Mouse (Mus musculus) CH12.LX (cell line): ENCODE results near the gene Stard5. TPM values are rescaled to one million over a fixed set of nuclear protein-coding genes. Genes with fewer than 3 reads are reported as not detected.

ENCODE experiments used
- DNase-seq: peaks from one replicate; pipeline ENCODE4 v3.0.0-alpha.2; 2013; ENCODE audit errors: extremely low read depth
- H3K27ac ChIP-seq: 2 replicates; pipeline ENCODE4 v1.5.1; 2012; ENCODE audit warnings: low read depth, mild to moderate bottlenecking, control low read depth, moderate library complexity; ENCODE audit not compliant: insufficient read depth
- H3K27me3 ChIP-seq: replicated peaks from 2 replicates; pipeline ENCODE3; 2012; ENCODE audit warnings: inconsistent platforms
- H3K36me3 ChIP-seq, 2 experiments: replicated peaks in 1 of 2; 2 replicates each; pipeline versions ENCODE3 to v1.6.1; 2012; ENCODE audit warnings: inconsistent platforms in 1 of 2, low read length in 1 of 2, mild to moderate bottlenecking in 1 of 2, mixed read lengths in 1 of 2, moderate library complexity in 1 of 2; ENCODE audit not compliant: control insufficient read depth in 1 of 2, insufficient read depth in 1 of 2
- H3K4me1 ChIP-seq, 2 experiments: 2 replicates each; pipeline ENCODE4 v1.6.1; 2012; ENCODE audit warnings: inconsistent platforms in 1 of 2, moderate library complexity in 1 of 2; ENCODE audit not compliant: insufficient read depth in 2 of 2, control insufficient read depth in 1 of 2
- H3K4me2 ChIP-seq: 2 replicates; pipeline ENCODE4 v1.6.1; 2012; ENCODE audit warnings: low read depth, mild to moderate bottlenecking, control low read depth; ENCODE audit not compliant: poor library complexity, insufficient read depth, severe bottlenecking
- H3K4me3 ChIP-seq, 3 experiments: fragments of 150-350 bp in 1 of 3; sonication (generic) in 1 of 3; replicated peaks in 1 of 3; 2 replicates each; pipeline versions ENCODE3 to v1.5.1; 2011 to 2012; ENCODE audit warnings: low read depth in 2 of 3, low read length in 2 of 3, mild to moderate bottlenecking in 2 of 3, moderate library complexity in 2 of 3, control low read depth in 1 of 3, improper control_type of control experiment in 1 of 3, inconsistent platforms in 1 of 3, mixed read lengths in 1 of 3; ENCODE audit not compliant: poor library complexity in 1 of 3
- H3K79me2 ChIP-seq: replicated peaks from 2 replicates; pipeline ENCODE4 v1.6.1; 2012; ENCODE audit warnings: mild to moderate bottlenecking, moderate library complexity; ENCODE audit not compliant: control insufficient read depth, poor library complexity, insufficient read depth, severe bottlenecking; ENCODE audit errors: extremely low read depth
- H3K9ac ChIP-seq: 2 replicates; pipeline ENCODE4 v1.6.1; 2012; ENCODE audit warnings: low read depth, mild to moderate bottlenecking, control low read depth, moderate library complexity; ENCODE audit not compliant: insufficient read depth
- H3K9me3 ChIP-seq: replicated peaks from 2 replicates; pipeline ENCODE3; 2012; ENCODE audit warnings: low read length, inconsistent platforms, mixed read lengths
- CHD1 ChIP-seq: IDR thresholded peaks from 2 replicates; pipeline ENCODE4 v1.6.1; 2012; ENCODE audit warnings: low read depth, low read length, improper control_type of control experiment, inconsistent platforms
- CHD2 ChIP-seq: IDR thresholded peaks from 2 replicates; pipeline ENCODE4 v1.6.1; 2011; ENCODE audit warnings: low read length, improper control_type of control experiment
- CTCF ChIP-seq, 2 experiments: IDR thresholded peaks in 1 of 2; conservative IDR thresholded peaks in 1 of 2; 2 replicates each; pipeline ENCODE4 v1.5.1; 2011 to 2012; ENCODE audit warnings: low read depth in 2 of 2, low read length in 2 of 2, improper control_type of control experiment in 1 of 2, inconsistent platforms in 1 of 2, mild to moderate bottlenecking in 1 of 2, moderate library complexity in 1 of 2
- E2F4 ChIP-seq: IDR thresholded peaks from 2 replicates; pipeline ENCODE4 v1.6.1; 2011; ENCODE audit warnings: low read depth, low read length, improper control_type of control experiment; ENCODE audit not compliant: insufficient replicate concordance
- ELF1 ChIP-seq: IDR thresholded peaks from 2 replicates; pipeline ENCODE4 v1.6.1; 2014; ENCODE audit warnings: low read depth, mild to moderate bottlenecking, inconsistent platforms, low read length, improper control_type of control experiment
- EP300 ChIP-seq: IDR thresholded peaks from 2 replicates; pipeline ENCODE4 v1.6.1; 2011; ENCODE audit warnings: low read length, improper control_type of control experiment
- ETS1 ChIP-seq: conservative IDR thresholded peaks from 2 replicates; pipeline ENCODE4 v1.6.1; 2012; ENCODE audit warnings: low read depth, mild to moderate bottlenecking, inconsistent platforms, low read length, improper control_type of control experiment, moderate library complexity
- GABPA ChIP-seq: IDR thresholded peaks from 2 replicates; pipeline ENCODE4 v1.6.1; 2012; ENCODE audit warnings: low read depth, low read length, improper control_type of control experiment, inconsistent platforms; ENCODE audit not compliant: insufficient replicate concordance
- HCFC1 ChIP-seq: IDR thresholded peaks from 2 replicates; pipeline ENCODE4 v1.6.1; 2012; ENCODE audit warnings: low read depth, mild to moderate bottlenecking, inconsistent platforms, low read length, improper control_type of control experiment
- IRF4 ChIP-seq: IDR thresholded peaks from 2 replicates; pipeline ENCODE4 v1.6.1; 2014; ENCODE audit warnings: low read depth, mild to moderate bottlenecking, inconsistent platforms, low read length, improper control_type of control experiment
- JUN ChIP-seq: IDR thresholded peaks from 2 replicates; pipeline ENCODE4 v1.6.1; 2011; ENCODE audit warnings: low read depth, mild to moderate bottlenecking, low read length, improper control_type of control experiment, moderate library complexity; ENCODE audit not compliant: insufficient read depth
- JUND ChIP-seq: conservative IDR thresholded peaks from 2 replicates; pipeline ENCODE4 v1.6.1; 2011; ENCODE audit warnings: low read depth, low read length, improper control_type of control experiment
- KAT2A ChIP-seq: IDR thresholded peaks from 2 replicates; pipeline ENCODE4 v1.6.1; 2012; ENCODE audit warnings: low read length, improper control_type of control experiment, inconsistent platforms; ENCODE audit not compliant: insufficient replicate concordance
- MAFK ChIP-seq: IDR thresholded peaks from 2 replicates; pipeline ENCODE4 v1.6.1; 2011; ENCODE audit warnings: low read length, improper control_type of control experiment; ENCODE audit not compliant: insufficient replicate concordance
- MAZ ChIP-seq: IDR thresholded peaks from 2 replicates; pipeline ENCODE4 v1.6.1; 2012; ENCODE audit warnings: low read depth, mild to moderate bottlenecking, inconsistent platforms, low read length, improper control_type of control experiment, moderate library complexity
- MEF2A ChIP-seq: IDR thresholded peaks from 2 replicates; pipeline ENCODE4 v1.6.1; 2014; ENCODE audit warnings: low read depth, mild to moderate bottlenecking, inconsistent platforms, low read length, improper control_type of control experiment, borderline replicate concordance
- MXI1 ChIP-seq: IDR thresholded peaks from 2 replicates; pipeline ENCODE4 v1.6.1; 2011; ENCODE audit warnings: mild to moderate bottlenecking, low read depth, low read length, improper control_type of control experiment
- MYC ChIP-seq: IDR thresholded peaks from 2 replicates; pipeline ENCODE4 v1.6.1; 2011; ENCODE audit warnings: low read depth, mild to moderate bottlenecking, improper control_type of control experiment, low read length
- PAX5 ChIP-seq: IDR thresholded peaks from 2 replicates; pipeline ENCODE4 v1.6.1; 2012; ENCODE audit warnings: low read length, inconsistent platforms, mixed read lengths
- POLR2A ChIP-seq: IDR thresholded peaks from 2 replicates; pipeline ENCODE4 v1.6.1; 2011; ENCODE audit warnings: low read depth, mild to moderate bottlenecking, improper control_type of control experiment, low read length
- POLR2AphosphoS2 ChIP-seq: IDR thresholded peaks from 2 replicates; pipeline ENCODE4 v1.6.1; 2011; ENCODE audit warnings: low read depth, low read length, improper control_type of control experiment
- RAD21 ChIP-seq: IDR thresholded peaks from 2 replicates; pipeline ENCODE4 v1.6.1; 2011; ENCODE audit warnings: low read depth, mild to moderate bottlenecking, low read length, improper control_type of control experiment, moderate library complexity
- SIN3A ChIP-seq: IDR thresholded peaks from 2 replicates; pipeline ENCODE4 v1.6.1; 2012; ENCODE audit warnings: low read length, improper control_type of control experiment, inconsistent platforms
- SMC3 ChIP-seq: IDR thresholded peaks from 2 replicates; pipeline ENCODE4 v1.6.1; 2011; ENCODE audit warnings: low read depth, low read length, improper control_type of control experiment
- TBP ChIP-seq: conservative IDR thresholded peaks from 2 replicates; pipeline ENCODE4 v1.6.1; 2011; ENCODE audit warnings: low read depth, low read length, improper control_type of control experiment
- TCF12 ChIP-seq: IDR thresholded peaks from 2 replicates; pipeline ENCODE4 v1.6.1; 2014; ENCODE audit warnings: low read depth, mild to moderate bottlenecking, inconsistent platforms, low read length, improper control_type of control experiment
- UBTF ChIP-seq: IDR thresholded peaks from 2 replicates; pipeline ENCODE4 v1.6.1; 2012; ENCODE audit warnings: low read depth, mild to moderate bottlenecking, inconsistent platforms, low read length, improper control_type of control experiment, moderate library complexity
- ZC3H11A ChIP-seq: IDR thresholded peaks from 2 replicates; pipeline ENCODE4 v1.6.1; 2012; ENCODE audit warnings: low read depth, mild to moderate bottlenecking, inconsistent platforms, low read length, improper control_type of control experiment
- ZKSCAN1 ChIP-seq: IDR thresholded peaks from 2 replicates; pipeline ENCODE4 v1.6.1; 2012; ENCODE audit warnings: low read depth, inconsistent platforms, low read length, improper control_type of control experiment, borderline replicate concordance
- ZMIZ1 ChIP-seq: IDR thresholded peaks from 2 replicates; pipeline ENCODE4 v1.6.1; 2012; ENCODE audit warnings: low read depth, mild to moderate bottlenecking, inconsistent platforms, low read length, improper control_type of control experiment
- ZNF384 ChIP-seq: IDR thresholded peaks from 2 replicates; pipeline ENCODE4 v1.6.1; 2012; ENCODE audit warnings: low read depth, low read length, improper control_type of control experiment, inconsistent platforms
- dilution Hi-C: fragments of 300-500 bp; cut with MboI; formaldehyde crosslinking; loops from 2 replicates; pipeline ENCODE4 v1.14.3; 2020; ENCODE audit warnings: low sequenced_read_pairs; ENCODE audit not compliant: extremely low pct_unique_long_range_greater_than_20kb, extremely low pct_ligation_motif_present
- in situ Hi-C: fragments of 300-500 bp; cut with MboI; formaldehyde crosslinking; loops from 3 replicates; pipeline ENCODE4 v1.14.3; 2019; ENCODE audit warnings: low sequenced_read_pairs, low pct_ligation_motif_present, low pct_unique_long_range_greater_than_20kb, mixed read lengths
- polyA plus RNA-seq: library from polyadenylated mRNA; unstranded; fragments of >175 nt; gene quantifications from 2 replicates; pipeline ENCODE4 v1.2.1, GENCODE M21; 2012; ENCODE audit warnings: low read depth; ENCODE audit not compliant: insufficient read length
- total RNA-seq, 2 experiments: library from RNA; depleted of rRNA; stranded (reverse); fragments of 300-350 nt in 1 of 2; fragments of >200 nt in 1 of 2; gene quantifications; 2 replicates each; pipeline ENCODE4 v1.2.3; 2012 to 2014

Stard5 gene
- total and polyA plus RNA-seq, 3 experiments, result 31.7 to 44.9 (median 33.1) TPM

- H3K4me3 ChIP-seq, result peak overlapping the region; percentile 65 to 97 (median 90)
- DNase-seq, result no peak
- H3K4me2 ChIP-seq, result peak overlapping the region; percentile 95
- peaks cover 11% of the 10 kb centered on the region for H3K9me3 ChIP-seq
- peaks cover 29 to 40% of the 10 kb centered on the region in 2 experiments for H3K36me3 ChIP-seq
- in situ Hi-C loops (loop anchor here (25.0 kb wide), 1 partner anchor 234 kb away; the partner anchor contains the start of genes Mesd and Tlnrd1), dilution Hi-C loops (no loop called here)
- H3K27me3 ChIP-seq, result no peaks in the 10 kb centered on the region
- TF ChIP-seq EP300 (no peak), MEF2A (no peak), TBP (peak; percentile 40; the same call in 1 of the 2 replicates), TCF12 (peak; percentile 53; the same call in 1 of the 2 replicates), ZC3H11A (no peak), RAD21 (no peak), E2F4 (no peak), ZMIZ1 (peak; percentile 69; the same call in 1 of the 2 replicates), KAT2A (no peak), CHD1 (no peak), POLR2AphosphoS2 (peak; percentile 50; the same call in 1 of the 2 replicates), MAFK (no peak), CHD2 (no peak), CTCF (conservative IDR thresholded peaks at IDR 0.05 in 1 of 2, IDR thresholded peaks at IDR 0.05 in 1 of 2; ENCODE audit: low read depth in 2 of 2, low read length in 2 of 2) (no peak), JUND (no peak), UBTF (no peak), MYC (peak; percentile 27; the same call in 1 of the 2 replicates)
- H3K27ac ChIP-seq, result peak overlapping the region; percentile 99
- peaks cover 60% of the 10 kb centered on the region for H3K79me2 ChIP-seq
- H3K4me1 ChIP-seq, result peaks cover 13 to 51% of the 10 kb centered on the region in 2 experiments
- H3K9ac ChIP-seq, result peak overlapping the region; percentile 89
These were observed 21.9 kb downstream of the Stard5 start for GRCm38 (mm10) chr7:83653605-83654051.

GRCm38 (mm10) chr7:83654196-83654595 lies 22.4 kb downstream of the Stard5 start:
- Histone ChIP-seq H3K27ac (peak overlapping the region; percentile 99), H3K36me3 (peaks cover 23 to 34% of the 10 kb centered on the region in 2 experiments), H3K27me3 (no peaks in the 10 kb centered on the region), H3K9ac (peak overlapping the region; percentile 89), H3K79me2 (peaks cover 54% of the 10 kb centered on the region), H3K4me2 (peak overlapping the region; percentile 95), H3K9me3 (peaks cover 11% of the 10 kb centered on the region), H3K4me1 (peaks cover 13 to 51% of the 10 kb centered on the region in 2 experiments), H3K4me3 (peak overlapping the region; percentile 65 to 97 (median 90))
- dilution Hi-C loops (no loop called here), in situ Hi-C loops (loop anchor here (25.0 kb wide), 1 partner anchor 233 kb away; the partner anchor contains the start of genes Mesd and Tlnrd1)
- DNase-seq, result no peak
- TF ChIP-seq PAX5, result no peak
- TF ChIP-seq ZNF384, result no peak
- TF ChIP-seq MXI1, result no peak
- no peak for TF ChIP-seq SMC3
- TF ChIP-seq POLR2AphosphoS2, result no peak
- TF ChIP-seq IRF4, result 0 out of 2 replicates have a peak, but pooled peaks have one; percentile 20
- peak; percentile 24 for TF ChIP-seq ETS1
- no peak for TF ChIP-seq E2F4
- TF ChIP-seq ZC3H11A, result no peak
- no peak for TF ChIP-seq CHD2
- TF ChIP-seq MYC, result no peak; the same call in 1 of the 2 replicates
- no peak for TF ChIP-seq CHD1
- TF ChIP-seq SIN3A, result no peak
- no peak for TF ChIP-seq EP300
- peak; percentile 33; the same call in 1 of the 2 replicates for TF ChIP-seq POLR2A
- TF ChIP-seq MAZ, result no peak
- no peak for TF ChIP-seq MAFK
- no peak for TF ChIP-seq ZKSCAN1
- no peak for TF ChIP-seq ELF1
- TF ChIP-seq JUN, result no peak
- no peak for TF ChIP-seq GABPA
- TF ChIP-seq ZMIZ1, result 0 out of 2 replicates have a peak, but pooled peaks have one; percentile 11
- TF ChIP-seq HCFC1, result no peak
- no peak for TF ChIP-seq RAD21
- TF ChIP-seq JUND, result no peak
